Mouse (Mus musculus) spleen, adult 2 months (tissue): Measurements from ENCODE around the gene Sat2.

Experiments used
- CTCF ChIP-seq: fragments of 200-500 bp; IDR thresholded peaks from 2 replicates; pipeline ENCODE4 v1.5.1; 2011; ENCODE audit warnings: mild to moderate bottlenecking, inconsistent platforms; ENCODE audit not compliant: insufficient read depth, insufficient read length, insufficient replicate concordance; ENCODE audit errors: extremely low read depth
- POLR2A ChIP-seq: fragments of 200-500 bp; IDR thresholded peaks from 2 replicates; pipeline ENCODE4 v1.6.1; 2011; ENCODE audit warnings: low read depth, low read length, inconsistent platforms

GRCm38 (mm10) chr11:69603516-69603915 is 18.3 kb upstream of the Sat2 start:
- TF ChIP-seq POLR2A (no peak), CTCF (no peak)
